ENCODE assay signal across 8 mouse cellular contexts in genomic region chr8:12947604-12948573, GRCm38 (mm10).
DNase-seq lines count a peak whose midpoint lies in the region; ATAC-seq and TF ChIP-seq lines count a peak whose summit lies in the region.

No protein-coding gene starts in this region.

- TF ChIP-seq CTCF in hindbrain, postnatal 0 days (IDR thresholded peaks at IDR 0.05; ENCODE audit: low read depth): no peak

- H3K9me3 ChIP-seq in hindbrain, postnatal 0 days (ENCODE audit: low read length): no peaks in the 10 kb centered on the region
- no peaks in the 10 kb centered on the region for H3K9me3 ChIP-seq in midbrain, embryonic 16.5 days (replicated peaks; ENCODE audit: control insufficient read depth, low read length, poor library complexity, severe bottlenecking)

- peak overlapping the region; percentile 98 for H3K27ac ChIP-seq in hindbrain, postnatal 0 days
- H3K27ac ChIP-seq in midbrain, embryonic 16.5 days (ENCODE audit: low read length): peak overlapping the region; percentile 99

- 3% methylated on average over 21 of the region's 21 CpGs for WGBS in hindbrain, postnatal 0 days
- 3% methylated on average over 21 of the region's 21 CpGs for WGBS in midbrain, embryonic 16.5 days

- peaks cover 42% of the 10 kb centered on the region for H3K4me1 ChIP-seq in hindbrain, postnatal 0 days (ENCODE audit: insufficient read depth, low read length)
- H3K4me1 ChIP-seq in midbrain, embryonic 16.5 days (ENCODE audit: control insufficient read depth, insufficient read depth, low read length): peaks cover 41% of the 10 kb centered on the region

- ATAC-seq in cerebellum, adult (ENCODE audit: insufficient number of reproducible peaks, low FRiP score, low TSS enrichment): 0 out of 2 replicates have a peak, but pooled peaks have one; percentile 28
- ATAC-seq in hindbrain, postnatal 0 days: peak; percentile 79
- ATAC-seq in midbrain, embryonic 16.5 days: peak; percentile 87

- H3K27me3 ChIP-seq in hindbrain, postnatal 0 days (ENCODE audit: insufficient read depth, low read length): no peaks in the 10 kb centered on the region
- H3K27me3 ChIP-seq in midbrain, embryonic 16.5 days (ENCODE audit: control insufficient read depth, insufficient read depth, low read depth, low read length): no peaks in the 10 kb centered on the region

- H3K9ac ChIP-seq in hindbrain, postnatal 0 days (replicated peaks; ENCODE audit: low read length): peak overlapping the region; percentile 74
- peak overlapping the region; percentile 91 for H3K9ac ChIP-seq in midbrain, embryonic 16.5 days (ENCODE audit: low read depth, low read length)

- H3K4me3 ChIP-seq in hindbrain, postnatal 0 days (ENCODE audit: low read length): peak overlapping the region; percentile 53
- H3K4me3 ChIP-seq in midbrain, embryonic 16.5 days (ENCODE audit: low read depth, low read length): peak overlapping the region; percentile 77

- H3K4me2 ChIP-seq in hindbrain, postnatal 0 days (ENCODE audit: low read depth, low read length): peak overlapping the region; percentile 76
- peak overlapping the region; percentile 97 for H3K4me2 ChIP-seq in midbrain, embryonic 16.5 days (ENCODE audit: low read length)

- no peaks in the 10 kb centered on the region for H3K36me3 ChIP-seq in hindbrain, postnatal 0 days (ENCODE audit: insufficient read depth, low read length)
- H3K36me3 ChIP-seq in midbrain, embryonic 16.5 days (ENCODE audit: control insufficient read depth, insufficient read depth, low read length): no peaks in the 10 kb centered on the region

- no peak for DNase-seq in cerebellum, adult 9-10 months
- peak; percentile 14 for DNase-seq in ovary, postnatal 36 days (ENCODE audit: low spot score)
- no peak for DNase-seq in ovary, postnatal 14 days (ENCODE audit: low spot score)
- DNase-seq in hindbrain, postnatal 0 days (ENCODE audit: low spot score): peak; percentile 84
- DNase-seq in spleen, postnatal 14 days (ENCODE audit: low spot score in 2 of 2): no peak
- DNase-seq in lung, postnatal 14 days: no peak

Comparison
In these comparisons a context has a peak if more than half of its experiments do, and no peak if none do; other contexts are left out.
1. DNase-seq: peak in ovary, postnatal 36 days (single experiment) and hindbrain, postnatal 0 days (single experiment); none in cerebellum, adult 9-10 months (single experiment), ovary, postnatal 14 days (single experiment), spleen, postnatal 14 days (0 of 2) and lung, postnatal 14 days (single experiment).
2. ATAC-seq: peak in every context shown above with its lines; median percentile 87 in midbrain, embryonic 16.5 days; 79 in hindbrain, postnatal 0 days; 28 in cerebellum, adult.